Mouse (Mus musculus) olfactory bulb, adult 2 months (tissue): ENCODE measurements around the gene Rbm28. TPM values are rescaled to one million over a fixed set of nuclear protein-coding genes. Genes with fewer than 3 reads are reported as not detected.
"Not testable (repeated sequence)": the region's sequence is repeated elsewhere in the genome, so short reads cannot be mapped to it uniquely, and the experiment has no call there.

Experiments
- H3K27ac ChIP-seq: fragments of 200-500 bp; 2 replicates; pipeline ENCODE4 v1.5.1; 2012; ENCODE audit warnings: low read depth, low read length; ENCODE audit not compliant: insufficient read depth
- H3K4me1 ChIP-seq: fragments of 200-500 bp; 2 replicates; pipeline ENCODE4 v1.6.1; 2012; ENCODE audit warnings: low read length; ENCODE audit not compliant: control insufficient read depth, insufficient read depth
- H3K4me3 ChIP-seq: fragments of 200-500 bp; 2 replicates; pipeline ENCODE4 v1.5.1; 2012; ENCODE audit warnings: mild to moderate bottlenecking, low read depth, low read length, moderate library complexity; ENCODE audit not compliant: insufficient read depth
- CTCF ChIP-seq: fragments of 200-500 bp; IDR thresholded peaks from 2 replicates; pipeline ENCODE4 v1.5.1; 2012; ENCODE audit warnings: low read depth, mild to moderate bottlenecking, low read length, moderate library complexity; ENCODE audit not compliant: insufficient read depth
- POLR2A ChIP-seq: fragments of 200-500 bp; IDR thresholded peaks from 2 replicates; pipeline ENCODE4 v1.6.1; 2012; ENCODE audit warnings: mild to moderate bottlenecking, low read depth, low read length, moderate library complexity; ENCODE audit not compliant: insufficient read depth
- WGBS: fragments of 180-500 bp; shearing (Covaris S2); methylation state at CpG from one replicate; pipeline ENCODE4 v1.1.7; 2018; 5-methylcytosine and 5-hydroxymethylcytosine counted together
- polyA plus RNA-seq: library from polyadenylated mRNA; stranded (reverse); fragments of >200 nt; gene quantifications from 2 replicates; pipeline ENCODE4 v1.2.4, GENCODE M21; 2012; ENCODE audit warnings: low replicate concordance; ENCODE audit not compliant: missing spikeins, insufficient read depth, insufficient read length

Gene Rbm28
- polyA plus RNA-seq, 1 experiment, result not detected

GRCm38 (mm10) chr6:29175113-29175512 is 10.3 kb upstream of the Rbm28 start:
- Histone ChIP-seq H3K4me1 (peaks cover 25% of the 10 kb centered on the region), H3K27ac (no peak overlapping the region), H3K4me3 (no peak overlapping the region)
- WGBS, result 88% methylated on average over 3 of the region's 3 CpGs
- TF ChIP-seq POLR2A, result no peak
- TF ChIP-seq CTCF, result no peak

DNA sequence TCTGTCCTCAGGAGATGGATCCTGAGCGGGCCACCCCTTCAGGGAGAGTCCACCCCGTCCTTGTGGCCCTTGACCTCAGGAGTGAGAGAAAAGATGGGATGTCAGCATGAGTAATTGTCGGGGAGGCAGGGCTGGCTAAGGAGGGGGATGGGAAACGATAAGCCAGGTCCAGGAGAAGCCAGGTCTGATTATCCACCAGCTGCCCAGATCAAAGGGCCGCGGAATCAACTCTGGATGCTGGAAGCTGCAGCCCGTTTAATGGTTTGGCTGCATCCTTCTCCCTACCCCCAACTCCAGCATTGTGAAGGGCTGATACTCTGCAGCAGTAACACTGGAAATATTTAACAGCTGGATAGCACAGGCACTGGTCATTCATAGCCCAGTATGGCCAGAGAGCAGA is 9.6 kb upstream of the Rbm28 start:
- Histone ChIP-seq H3K4me1 (peaks cover 29% of the 10 kb centered on the region), H3K27ac (no peak overlapping the region), H3K4me3 (no peak overlapping the region)
- no peak for TF ChIP-seq POLR2A
- TF ChIP-seq CTCF, result no peak
- 61% methylated on average over 7 of the region's 7 CpGs for WGBS

- WGBS, result 2% methylated on average over 40 of the region's 40 CpGs
- TF ChIP-seq POLR2A (no peak), CTCF (peak; percentile 93)
- no peak overlapping the region for H3K27ac ChIP-seq
These were observed 6.2 kb upstream of the Rbm28 start for GRCm38 (mm10) chr6:29170952-29171388.

GRCm38 (mm10) chr6:29170063-29170921 is 5.5 kb upstream of the Rbm28 start:
- TF ChIP-seq CTCF, result no peak
- TF ChIP-seq POLR2A, result no peak
- H3K4me3 ChIP-seq, result peak overlapping the region; percentile 55
- H3K4me1 ChIP-seq, result peaks cover 19% of the 10 kb centered on the region
- 11% methylated on average over 63 of the region's 63 CpGs for WGBS
- H3K27ac ChIP-seq, result no peak overlapping the region

More at GRCm38 (mm10) chr6:29170952-29171388, 6.2 kb upstream of the Rbm28 start:
- Histone ChIP-seq H3K4me3 (peak overlapping the region; percentile 55), H3K4me1 (peaks cover 19% of the 10 kb centered on the region)

DNA sequence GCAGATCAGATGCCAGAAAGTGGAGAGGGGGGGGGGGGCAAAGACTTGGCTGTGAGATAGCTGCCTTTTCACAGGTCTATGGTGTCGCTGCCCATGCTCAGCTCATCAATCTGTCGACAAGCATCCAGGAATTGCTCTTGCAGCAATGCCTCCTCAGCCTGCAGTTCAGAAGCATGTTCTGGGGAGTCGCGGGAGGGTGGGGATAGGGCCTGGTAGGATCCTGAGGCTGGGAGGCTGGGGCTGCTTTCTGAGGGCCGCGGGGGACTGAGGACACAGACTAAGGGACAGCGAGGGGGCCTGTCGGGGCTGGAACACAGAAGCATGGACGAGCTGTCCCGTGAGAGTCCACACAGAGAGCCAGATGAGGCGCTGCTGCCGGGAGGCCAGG is 4.9 kb upstream of the Rbm28 start:
- H3K4me1 ChIP-seq, result peaks cover 19% of the 10 kb centered on the region
- TF ChIP-seq POLR2A (no peak), CTCF (no peak)
- 55% methylated on average over 12 of the region's 12 CpGs for WGBS
- no peak overlapping the region for H3K27ac ChIP-seq
- H3K4me3 ChIP-seq, result no peak overlapping the region

DNA sequence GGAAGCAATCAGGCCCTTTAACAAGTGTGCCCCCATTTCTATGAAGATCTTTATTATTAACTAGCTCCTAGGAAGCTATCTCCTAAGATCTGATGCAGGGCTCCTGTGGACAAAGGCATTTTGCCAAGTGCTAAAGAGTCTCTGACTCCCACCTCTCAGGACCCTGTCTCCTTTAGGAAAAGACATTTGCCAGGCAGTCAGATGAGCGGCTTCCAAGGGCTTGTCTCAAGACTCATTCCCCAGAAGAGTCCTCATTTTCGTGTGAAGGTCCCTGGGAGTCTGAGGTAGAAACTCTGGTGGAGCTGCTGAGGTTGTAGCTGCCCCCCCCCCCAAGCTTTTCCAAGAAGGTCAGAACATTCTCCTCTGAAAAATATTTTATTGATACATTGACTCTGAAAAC is 4.1 kb upstream of the Rbm28 start:
- Histone ChIP-seq H3K27ac (no peak overlapping the region), H3K4me1 (peaks cover 19% of the 10 kb centered on the region), H3K4me3 (no peak overlapping the region)
- no peak for TF ChIP-seq POLR2A
- TF ChIP-seq CTCF, result no peak
- WGBS, result 71% methylated on average over 2 of the region's 2 CpGs

DNA sequence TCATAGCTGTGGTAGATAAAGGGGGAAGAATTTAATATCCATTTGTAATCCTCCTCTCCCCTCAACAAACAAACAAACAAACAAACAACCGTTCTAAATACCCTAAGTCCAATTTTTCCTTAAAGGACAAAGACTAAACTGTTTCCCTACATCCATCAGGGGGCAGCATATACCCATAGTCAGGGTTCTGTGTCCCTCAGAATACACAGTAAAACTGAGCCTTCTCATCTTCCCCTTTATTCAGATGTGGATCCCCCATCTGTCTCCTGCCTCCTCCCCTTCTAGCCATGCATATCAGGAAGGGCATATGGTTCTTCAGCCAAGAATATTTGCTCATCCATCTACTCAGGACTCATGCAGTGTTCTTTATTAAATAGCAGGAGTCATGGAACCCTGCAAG is 1.4 kb upstream of the Rbm28 start:
- Histone ChIP-seq H3K4me1 (peaks cover 18% of the 10 kb centered on the region), H3K4me3 (no peak overlapping the region), H3K27ac (no peak overlapping the region)
- 0% methylated on average over 1 of the region's 1 CpGs for WGBS
- no peak for TF ChIP-seq CTCF
- no peak for TF ChIP-seq POLR2A

- not testable (repeated sequence) for H3K27ac ChIP-seq, H3K4me1 ChIP-seq, H3K4me3 ChIP-seq
- WGBS, result 98% methylated on average over 5 of the region's 5 CpGs
These were observed 3.5 kb downstream of the Rbm28 start for GRCm38 (mm10) chr6:29161291-29161690.

- WGBS, result 93% methylated on average over 2 of the region's 2 CpGs
- H3K4me3 ChIP-seq, result no peak overlapping the region
- H3K4me1 ChIP-seq, result no peaks in the 10 kb centered on the region
- H3K27ac ChIP-seq, result no peak overlapping the region
- no peak for TF ChIP-seq POLR2A
- TF ChIP-seq CTCF, result no peak
These were observed 4.0 kb downstream of the Rbm28 start for GRCm38 (mm10) chr6:29160786-29161185.
